9 mouse cellular contexts compared by ENCODE assay signal in the genomic region with DNA sequence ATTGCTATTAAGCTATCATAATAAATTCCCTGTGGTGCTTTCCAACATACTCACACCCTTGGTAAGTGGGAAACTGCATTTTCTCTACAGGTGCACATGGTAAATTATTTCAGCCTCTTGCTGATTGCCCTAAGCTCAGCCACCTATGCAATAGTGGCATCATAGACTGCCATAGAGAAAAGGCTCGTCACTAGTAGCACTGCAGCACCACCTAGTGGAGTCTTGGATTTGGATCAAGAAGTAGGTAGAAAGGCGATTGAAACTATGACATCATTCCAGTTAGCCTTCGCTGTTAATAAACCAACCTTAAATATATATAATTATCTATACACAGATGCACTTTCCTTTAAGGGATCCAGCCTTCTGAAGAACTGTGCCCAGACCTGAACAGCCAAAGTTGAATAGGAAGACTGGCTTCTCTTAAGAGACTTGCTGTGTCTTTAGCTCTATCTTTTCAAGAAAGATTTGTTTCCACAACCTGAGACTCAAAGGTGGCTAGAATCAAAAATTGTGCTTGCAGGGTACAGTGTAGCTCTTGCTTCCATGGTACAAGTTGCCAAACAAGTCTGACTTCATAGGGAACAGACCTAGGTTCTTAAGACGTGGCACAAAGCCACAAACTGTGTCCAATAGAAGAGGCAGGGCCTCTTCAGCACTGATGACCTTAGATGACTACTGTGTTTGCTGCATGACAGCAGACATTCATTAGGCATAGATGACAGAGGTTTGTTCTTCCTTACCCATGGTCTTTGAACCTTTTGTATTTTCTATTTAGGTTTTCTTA. TPM values are rescaled to one million over a fixed set of nuclear protein-coding genes. Genes with fewer than 3 reads are reported as not detected.
DNase-seq lines count a peak whose midpoint lies in the region; ATAC-seq lines count a peak whose summit lies in the region.
"Had no signal": no experiment of that assay in that cellular context is flagged by ENCODE, and none has a peak within 500 bp of the region (broad histone marks: within the 10 kb centered on the region; RNA-seq: fewer than 3 reads in every experiment).

No protein-coding gene starts in this region.

- 36% methylated on average over 4 of the region's 4 CpGs for WGBS in forebrain, embryonic 13.5 days
- WGBS in midbrain, embryonic 13.5 days: 35% methylated on average over 4 of the region's 4 CpGs

- H3K9ac ChIP-seq in forebrain, embryonic 13.5 days: no peak overlapping the region
- no peak overlapping the region for H3K9ac ChIP-seq in midbrain, embryonic 13.5 days (replicated peaks)

- H3K4me1 ChIP-seq in forebrain, embryonic 13.5 days: no peaks in the 10 kb centered on the region
- no peaks in the 10 kb centered on the region for H3K4me1 ChIP-seq in midbrain, embryonic 13.5 days (replicated peaks)

- ATAC-seq in forebrain, embryonic 13.5 days: peak; percentile 75
- peak; percentile 68; the same call in 1 of the 2 replicates for ATAC-seq in midbrain, embryonic 13.5 days

- no peak overlapping the region for H3K27ac ChIP-seq in forebrain, embryonic 13.5 days
- no peak overlapping the region for H3K27ac ChIP-seq in midbrain, embryonic 13.5 days
- H3K27ac ChIP-seq: macrophage had no signal

- no peak overlapping the region for H3K4me3 ChIP-seq in forebrain, embryonic 13.5 days
- no peak overlapping the region for H3K4me3 ChIP-seq in midbrain, embryonic 13.5 days (replicated peaks)

- peaks cover 27% of the 10 kb centered on the region for H3K36me3 ChIP-seq in forebrain, embryonic 13.5 days (ENCODE audit: poor library complexity, severe bottlenecking)
- H3K36me3 ChIP-seq in midbrain, embryonic 13.5 days: peaks cover 42% of the 10 kb centered on the region

- intact Hi-C loops in heart, postnatal 25 days (cut with DNase I): loop anchor here (1.0 to 5.0 kb wide), 4 partner anchors 319 to 639 kb away; no protein-coding TSS in a partner anchor
- intact Hi-C loops in left cerebral cortex, postnatal 25 days (cut with DNase I): loop anchor here (5.0 kb wide), 5 partner anchors 224 to 644 kb away; no protein-coding TSS in a partner anchor

- peak; percentile 91 for DNase-seq in heart, adult 11 months
- DNase-seq in heart, postnatal 25 days (ENCODE audit: low spot score): no peak
- DNase-seq in c-Kit-positive CD71-positive TER-119-negative erythroid progenitor cells, embryonic 14.5 days (ENCODE audit: low read depth): peak; percentile 74
- DNase-seq in hindlimb bud, embryonic 11.5 days (ENCODE audit: extremely low spot score, low read depth, low spot score): peak; percentile 54
- DNase-seq in left cerebral cortex, postnatal 25 days (ENCODE audit: low spot score in 2 of 2): peak; percentile 81 to 91
- DNase-seq in skeletal muscle tissue, adult 2 months (ENCODE audit: low read depth, low spot score): peak; percentile 50

- no peaks in the 10 kb centered on the region for H3K9me3 ChIP-seq in forebrain, embryonic 13.5 days (replicated peaks)
- no peaks in the 10 kb centered on the region for H3K9me3 ChIP-seq in midbrain, embryonic 13.5 days

- no peaks in the 10 kb centered on the region for H3K27me3 ChIP-seq in forebrain, embryonic 13.5 days
- no peaks in the 10 kb centered on the region for H3K27me3 ChIP-seq in midbrain, embryonic 13.5 days

- H3K4me2 ChIP-seq in forebrain, embryonic 13.5 days: no peak overlapping the region
- no peak overlapping the region for H3K4me2 ChIP-seq in midbrain, embryonic 13.5 days (replicated peaks)

RNA-seq across cellular contexts. Expression of gene Cyb561, which starts 41.4 kb away (rescaled TPM):
- 10 to 100 TPM in 1 of 2 experiments, 1 to 10 TPM in 1; 7.9 to 11.9 TPM for total RNA-seq in heart, postnatal 25 days (2021)
- 17.2 and 21.4 TPM in 2 replicates for polyA plus RNA-seq in forebrain, embryonic 13.5 days (2015; fragmentation: Nextera tagmentation; extraction: Ambion mirVana)
- 10 to 100 TPM; 85.8 to 88.9 TPM for total RNA-seq in left cerebral cortex, postnatal 25 days (2021)
- polyA plus RNA-seq in midbrain, embryonic 13.5 days (2015; fragmentation: Nextera tagmentation; extraction: Ambion mirVana): 35.5 and 37.6 TPM in 2 replicates
- polyA plus RNA-seq: macrophage had no signal

RNA-seq across cellular contexts. Expression of gene Ace, which starts 56.0 kb away (rescaled TPM):
- 10 to 100 TPM; 25.2 to 26.9 TPM for total RNA-seq in heart, postnatal 25 days (2021)
- polyA plus RNA-seq in forebrain, embryonic 13.5 days (2015; fragmentation: Nextera tagmentation; extraction: Ambion mirVana): 0.57 and 0.97 TPM in 2 replicates
- total RNA-seq in left cerebral cortex, postnatal 25 days (2021): 10 to 100 TPM; 10.9 to 12.2 TPM
- 1.5 and 1.8 TPM in 2 replicates for polyA plus RNA-seq in midbrain, embryonic 13.5 days (2015; fragmentation: Nextera tagmentation; extraction: Ambion mirVana)

Comparison
In these comparisons a context has a peak if more than half of its experiments do, and no peak if none do; other contexts are left out.
1. RNA of gene Cyb561, which starts 41.4 kb away (total RNA-seq): 85.8 to 88.9 TPM in left cerebral cortex, postnatal 25 days; 7.9 to 11.9 TPM in heart, postnatal 25 days; every median in the first group is over 4 times any median in the second.